Mouse (Mus musculus) CH12F3 (cell line): Measurements from ENCODE around the gene Tube1.
"Not testable (repeated sequence)": the region's sequence is repeated elsewhere in the genome, so short reads cannot be mapped to it uniquely, and the experiment has no call there.

Experiments used
- in situ Hi-C: fragments of 300-500 bp; cut with MboI; formaldehyde crosslinking; loops from 2 replicates; pipeline ENCODE4 v1.14.3; 2020; ENCODE audit warnings: low sequenced_read_pairs

Tube1 gene

GRCm38 (mm10) chr10:39165632-39166115, 31.9 kb downstream of the Tube1 start:
- in situ Hi-C loops: no loop called here

GRCm38 (mm10) chr10:39167611-39168010, 33.8 kb downstream of the Tube1 start:
- in situ Hi-C loops: no loop called here

DNA sequence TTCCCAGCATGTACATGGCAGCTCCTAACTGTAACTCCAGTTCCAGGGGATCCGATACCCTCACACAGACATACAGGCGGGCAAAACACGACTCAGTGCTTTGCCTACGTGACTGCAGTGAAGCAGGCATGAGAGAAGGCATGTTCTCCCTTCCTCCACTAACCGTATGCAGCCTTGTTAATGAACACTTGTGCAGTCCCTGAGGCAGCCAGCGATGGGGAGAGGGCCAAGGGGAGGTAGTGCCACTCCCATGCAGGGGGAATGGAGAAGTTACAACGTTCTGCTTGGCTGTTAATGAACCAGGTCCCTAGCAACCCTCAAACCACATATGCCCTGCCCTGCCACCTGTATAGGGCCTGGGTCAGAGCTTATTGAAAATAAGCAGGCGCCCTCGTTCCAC, 35.9 kb downstream of the Tube1 start:
- in situ Hi-C loops: loop anchor here (5.0 kb wide), 1 partner anchor 353 kb away; no protein-coding TSS in a partner anchor

- in situ Hi-C loops: loop anchor here (5.0 kb wide), 1 partner anchor 352 kb away; no protein-coding TSS in a partner anchor
These were observed 36.4 kb downstream of the Tube1 start for GRCm38 (mm10) chr10:39170181-39170580.

DNA sequence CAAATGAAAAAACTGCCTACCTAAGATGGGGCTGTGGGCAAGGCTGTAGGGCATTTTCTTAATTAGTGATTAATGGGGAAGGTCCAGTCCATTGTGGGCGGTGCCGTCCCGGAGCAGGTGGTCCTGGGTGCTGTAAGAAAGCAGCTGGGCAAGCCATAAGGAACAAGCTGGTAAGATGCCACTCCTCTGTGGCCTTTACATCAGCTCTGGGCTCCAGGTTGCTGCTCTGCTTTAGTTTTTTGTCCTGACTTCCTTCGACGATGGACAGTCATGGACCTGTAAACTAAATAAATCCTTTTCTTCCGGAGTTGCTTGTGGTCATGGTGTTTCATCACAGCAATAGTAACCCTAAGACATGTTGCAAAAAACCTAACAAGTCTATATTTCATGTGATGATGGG, 36.9 kb downstream of the Tube1 start:
- in situ Hi-C loops: loop anchor here (5.0 kb wide), 1 partner anchor 352 kb away; no protein-coding TSS in a partner anchor

DNA sequence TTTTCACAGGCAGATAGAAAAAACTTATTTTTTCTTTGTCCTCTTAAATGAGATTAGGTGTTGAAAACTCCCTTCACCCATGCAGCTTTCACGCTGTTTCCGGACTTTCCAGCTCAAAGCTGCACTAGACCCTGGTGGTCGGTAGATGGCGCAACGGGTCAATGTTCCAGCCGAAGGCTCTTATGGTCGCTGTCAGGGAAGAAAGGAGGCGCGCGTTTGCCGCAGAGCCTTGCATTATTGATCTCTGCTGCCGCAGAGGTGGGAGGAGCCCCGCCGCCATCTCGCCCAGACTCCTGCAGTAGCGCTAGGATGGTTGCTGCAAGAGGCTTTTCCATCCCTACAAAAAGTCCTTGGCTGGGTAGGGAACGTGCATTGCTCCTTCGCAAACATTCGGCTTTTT, 37.4 kb downstream of the Tube1 start:
- in situ Hi-C loops: loop anchor here (5.0 kb wide), 1 partner anchor 351 kb away; no protein-coding TSS in a partner anchor

DNA sequence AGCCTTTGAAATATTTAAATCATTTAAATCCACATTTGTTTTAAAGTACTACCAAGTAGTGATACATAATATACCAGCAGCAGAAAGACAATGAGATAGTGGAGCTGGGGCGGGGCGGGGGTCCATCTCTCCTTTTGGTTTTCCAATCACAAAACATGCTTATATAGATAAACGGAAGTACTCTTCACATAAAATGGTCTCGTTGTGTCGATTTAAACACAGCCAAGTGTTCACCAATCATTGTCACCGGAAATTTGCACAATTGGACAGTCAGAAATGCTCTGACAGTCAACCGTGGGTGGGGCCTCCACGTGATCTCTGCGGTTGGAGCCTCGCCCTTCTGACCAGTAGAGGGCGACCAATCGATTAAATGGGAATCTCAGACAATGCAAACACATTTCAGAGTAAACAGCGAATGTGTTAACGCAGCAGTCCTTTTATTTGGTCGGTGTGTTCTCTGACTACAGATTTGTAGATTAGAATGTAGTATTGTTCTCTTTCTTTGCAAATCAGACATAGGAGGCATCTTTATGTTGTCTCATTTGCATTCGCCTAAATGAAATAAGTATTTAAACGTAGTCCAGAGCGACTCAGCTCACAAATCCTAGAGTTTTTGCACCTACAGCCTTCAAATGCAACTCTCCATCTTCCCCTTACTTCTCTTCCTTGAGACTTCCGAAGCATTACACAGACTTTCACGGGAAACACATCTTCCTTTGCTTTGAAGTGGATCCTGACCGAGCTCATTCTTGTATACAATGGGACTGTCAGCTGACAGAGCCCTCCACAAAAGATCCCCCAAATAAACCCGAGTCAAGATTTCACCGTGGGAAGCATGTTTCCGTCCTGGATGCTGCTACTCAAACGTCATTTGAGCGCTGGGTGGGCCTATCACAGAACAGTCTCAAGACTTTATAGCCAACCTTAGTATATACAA, 38.1 kb downstream of the Tube1 start:
- in situ Hi-C loops: loop anchor here (5.0 kb wide), 1 partner anchor 350 kb away; no protein-coding TSS in a partner anchor

DNA sequence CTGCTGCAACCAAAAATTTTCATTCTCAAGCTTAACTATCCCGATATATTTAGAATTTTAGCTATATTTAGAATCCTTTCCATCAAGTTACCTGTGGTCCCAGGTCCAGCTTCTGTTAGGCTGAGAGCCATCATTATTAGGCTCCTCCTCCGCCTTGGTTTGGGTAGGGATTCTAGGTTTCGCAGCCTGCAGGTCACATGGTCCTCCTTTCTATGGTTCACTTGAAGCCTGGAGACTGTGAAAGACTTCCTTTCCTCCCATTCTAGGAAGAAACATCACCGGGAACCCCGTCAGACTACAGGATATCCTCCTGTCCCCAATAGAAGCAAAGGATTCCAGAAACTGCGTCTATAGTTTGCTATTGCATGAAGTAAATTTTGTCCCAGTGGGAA, 38.8 kb downstream of the Tube1 start:
- in situ Hi-C loops: loop anchor here (5.0 kb wide), 1 partner anchor 350 kb away; no protein-coding TSS in a partner anchor

GRCm38 (mm10) chr10:39173077-39173476, 39.3 kb downstream of the Tube1 start:
- in situ Hi-C loops: loop anchor here (5.0 kb wide), 1 partner anchor 349 kb away; no protein-coding TSS in a partner anchor

GRCm38 (mm10) chr10:39176981-39177380, 43.2 kb downstream of the Tube1 start:
- in situ Hi-C loops: no loop called here

GRCm38 (mm10) chr10:39184864-39185544, 51.2 kb downstream of the Tube1 start:
- in situ Hi-C loops: no loop called here

DNA sequence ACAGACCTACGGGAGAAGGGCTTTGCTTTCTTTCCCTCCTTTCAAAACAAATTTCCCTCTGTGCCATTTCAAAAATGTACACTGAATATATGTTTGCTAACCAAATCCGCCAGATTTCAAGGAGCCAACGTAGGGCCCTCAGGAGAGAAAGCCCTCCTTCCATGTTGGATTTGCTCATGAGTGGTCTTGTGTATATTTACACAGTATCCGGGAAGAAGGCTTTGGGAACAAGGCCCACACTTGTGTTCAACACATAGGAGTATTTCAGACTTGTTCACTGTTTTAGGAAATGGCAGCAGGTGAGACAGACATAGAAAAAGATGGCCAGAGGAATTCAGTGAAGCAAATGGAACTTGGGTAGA, 51.8 kb downstream of the Tube1 start:
- in situ Hi-C loops: no loop called here

DNA sequence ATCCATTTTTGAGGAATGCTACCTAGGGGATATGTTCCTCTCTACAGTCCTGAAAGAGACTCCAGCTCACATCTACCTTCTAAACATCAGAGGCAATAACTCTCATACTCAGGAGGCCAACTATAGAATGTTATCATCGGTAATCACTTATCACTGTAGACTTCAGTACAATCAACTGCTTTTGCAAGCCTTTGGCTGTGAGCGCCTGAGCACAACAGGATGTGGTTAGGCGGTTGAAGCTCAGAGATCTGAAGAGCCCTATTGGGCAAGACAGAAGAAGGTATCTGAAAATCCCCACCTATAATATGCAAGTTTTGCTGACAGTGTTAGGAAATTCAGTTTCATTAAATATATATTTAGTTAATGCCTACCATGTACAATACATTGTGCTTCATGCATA, 58.9 kb downstream of the Tube1 start:
- in situ Hi-C loops: no loop called here

- in situ Hi-C loops: not testable (repeated sequence)
These were observed 64.4 kb downstream of the Tube1 start for GRCm38 (mm10) chr10:39198216-39198615.
